Mouse (Mus musculus) small intestine, adult 2 months (tissue): ENCODE results near the gene Hes7.

Source experiments
- CTCF ChIP-seq: fragments of 200-500 bp; IDR thresholded peaks from 2 replicates; pipeline ENCODE4 v1.5.1; 2012; ENCODE audit warnings: low read depth, mild to moderate bottlenecking, control low read depth, inconsistent platforms, low read length, moderate library complexity, mixed read lengths; ENCODE audit not compliant: insufficient replicate concordance, insufficient read length; ENCODE audit errors: extremely low read depth
- POLR2A ChIP-seq: fragments of 200-500 bp; IDR thresholded peaks from 2 replicates; pipeline ENCODE4 v1.6.1; 2012; ENCODE audit warnings: low read depth, mild to moderate bottlenecking, control low read depth, inconsistent platforms, low read length, moderate library complexity

- TF ChIP-seq POLR2A (no peak), CTCF (no peak)
Observed at GRCm38 (mm10) chr11:69105227-69105626, 15.0 kb upstream of the Hes7 start.
